Mouse (Mus musculus) embryo, embryonic 9.5 days (tissue): ENCODE measurements around the gene Ranbp6.

ENCODE experiments used
- DNase-seq: peaks from one replicate; pipeline ENCODE4 v3.0.0-alpha.2; 2017; ENCODE audit errors: extremely low spot score

Gene Ranbp6

GRCm38 (mm10) chr19:29812581-29813460 lies at the start of gene Ranbp6:
Gene Ranbp6 (minus strand): TSS chr19:29812974.
- DNase-seq, result peak; percentile 90

- DNase-seq, result no peak
Observed at GRCm38 (mm10) chr19:29860816-29861215, 48.0 kb upstream of the Ranbp6 start.

DNA sequence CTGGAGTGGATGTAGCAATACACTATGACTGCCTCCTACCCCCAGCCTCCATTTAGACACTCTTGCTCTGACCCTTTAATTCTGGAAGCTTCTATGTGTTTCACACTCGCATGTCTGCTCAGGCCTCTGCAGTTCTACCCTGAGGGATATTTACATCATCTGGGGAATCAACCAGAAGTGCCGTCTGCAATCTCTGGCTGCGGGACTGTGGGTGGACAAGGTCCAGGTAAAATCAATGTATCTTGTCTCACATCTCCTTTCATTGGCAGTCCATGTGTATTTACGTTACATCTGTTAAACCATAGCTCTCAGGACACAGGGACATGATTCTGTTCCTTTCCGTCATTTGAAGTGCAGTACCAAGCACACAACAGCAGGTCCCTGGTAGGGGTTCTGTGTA lies 44.5 kb upstream of the Ranbp6 start:
- DNase-seq, result no peak

- no peak for DNase-seq
Observed at GRCm38 (mm10) chr19:29853711-29854110, 40.9 kb upstream of the Ranbp6 start.

DNA sequence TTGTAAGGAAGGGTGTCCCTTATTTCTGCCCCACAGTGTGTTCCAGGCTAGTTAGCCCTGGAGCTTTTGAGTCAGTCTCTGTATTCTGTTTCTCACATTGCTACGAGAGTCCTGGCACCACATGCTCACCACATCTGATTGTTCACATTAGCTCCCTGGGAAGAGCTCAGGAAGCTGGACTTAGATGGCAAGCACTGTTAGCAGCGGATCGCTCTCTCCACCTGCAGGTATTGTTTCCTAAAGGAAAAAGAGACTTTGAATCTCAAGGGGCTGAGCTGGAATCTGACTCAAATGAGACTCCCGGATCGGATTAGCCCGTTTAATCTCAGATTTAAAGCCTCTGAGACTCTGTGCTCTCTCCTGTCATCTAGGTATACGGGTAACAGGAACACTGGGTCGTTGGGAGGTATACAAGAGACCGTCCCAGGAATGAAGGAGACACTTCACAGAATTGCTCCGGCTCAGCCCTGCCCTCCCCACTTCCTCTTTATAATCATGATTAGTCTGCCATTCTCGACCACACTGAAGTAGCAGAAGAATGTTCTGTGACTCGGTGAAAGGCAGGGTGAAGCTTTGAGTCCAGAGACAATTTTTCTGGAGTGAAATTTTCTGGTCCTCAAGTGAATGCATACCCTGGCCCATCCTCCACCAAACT lies 38.4 kb upstream of the Ranbp6 start:
- no peak for DNase-seq

- no peak for DNase-seq
Observed at GRCm38 (mm10) chr19:29849924-29850551, 37.3 kb upstream of the Ranbp6 start.

DNA sequence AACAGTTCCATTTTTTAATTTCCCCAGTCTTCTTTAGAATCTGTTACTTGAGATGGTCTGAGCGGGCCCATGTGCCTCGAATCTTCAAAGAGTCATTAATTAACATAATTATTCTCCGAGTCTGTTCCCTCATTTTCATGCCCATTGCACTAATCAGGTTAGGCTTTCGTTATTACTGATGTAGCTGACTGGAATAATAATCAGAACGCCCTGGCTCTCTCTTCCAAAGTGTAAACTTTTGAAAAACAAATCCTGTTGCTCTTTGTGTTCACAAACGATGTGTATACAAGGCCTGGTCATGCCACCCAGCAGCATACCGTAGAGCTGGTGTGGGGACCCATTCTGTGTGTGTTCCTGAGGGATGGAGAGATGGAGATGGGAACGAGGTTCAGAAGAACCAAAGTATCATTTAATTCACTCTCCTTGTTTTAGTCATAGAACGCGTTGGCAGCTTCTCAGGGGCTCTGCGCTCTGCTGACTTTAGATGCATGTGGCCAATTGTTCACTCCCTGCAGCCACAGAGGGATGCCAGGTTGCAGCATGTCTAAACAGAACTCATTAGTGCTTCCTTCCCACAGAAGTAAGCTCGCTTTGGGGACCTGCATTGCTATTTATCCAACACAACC lies 31.4 kb upstream of the Ranbp6 start:
- DNase-seq, result no peak

DNA sequence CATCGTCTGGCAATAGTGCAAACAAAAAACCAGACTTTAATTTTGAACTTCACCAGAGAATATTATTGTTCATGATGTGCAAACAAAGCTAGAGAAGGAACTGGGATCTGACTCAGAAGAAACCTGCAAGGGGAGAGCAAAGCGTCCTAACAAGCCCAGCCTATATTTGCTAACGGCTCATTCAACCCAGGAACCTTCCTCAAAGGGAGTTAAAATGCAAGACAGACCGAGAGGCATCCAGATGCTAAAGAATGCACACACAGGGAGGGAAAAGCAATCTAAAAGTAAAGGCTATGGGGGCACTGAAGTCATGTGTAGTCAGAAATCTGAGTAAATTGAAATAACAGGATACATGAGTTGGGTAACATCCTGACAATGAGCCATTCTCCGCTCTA lies 30.9 kb upstream of the Ranbp6 start:
- no peak for DNase-seq

DNA sequence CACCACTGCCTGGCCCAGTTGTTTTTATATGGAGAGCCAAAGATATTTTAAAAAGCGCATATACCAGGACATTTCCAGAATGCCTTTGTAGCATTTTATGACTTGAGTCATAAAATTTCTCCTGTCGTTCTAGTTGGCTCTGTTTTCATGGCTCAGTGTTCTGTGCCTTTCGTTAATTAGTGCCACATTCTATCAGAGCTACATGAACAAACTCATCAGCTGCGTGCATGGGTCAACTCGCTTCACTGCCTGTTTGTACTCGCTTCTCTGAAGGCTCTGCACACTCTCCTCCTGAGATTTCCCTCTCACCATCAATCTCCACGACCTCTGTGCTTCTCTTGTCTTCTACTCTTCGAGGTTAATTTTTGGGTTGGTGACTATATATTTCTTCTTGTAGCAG lies 30.2 kb upstream of the Ranbp6 start:
- DNase-seq, result no peak

DNA sequence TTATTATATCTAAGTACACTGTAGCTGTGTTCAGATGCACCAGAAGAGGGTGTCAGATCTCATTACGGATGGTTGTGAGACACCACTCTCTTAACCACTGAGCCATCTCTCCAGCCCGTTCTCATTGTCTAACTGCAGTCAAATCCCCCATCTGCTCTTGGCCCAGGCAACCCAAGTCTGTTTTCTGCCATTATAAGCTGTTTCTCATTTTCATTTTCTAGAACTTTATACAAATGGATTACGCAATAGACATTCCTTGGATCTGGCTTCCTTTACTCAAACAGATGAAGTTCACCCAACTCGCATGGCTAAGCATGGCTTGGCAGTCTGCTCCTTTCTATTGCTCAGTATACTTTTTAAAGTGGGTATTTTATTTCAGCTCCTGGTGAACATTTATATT lies 27.9 kb upstream of the Ranbp6 start:
- DNase-seq, result no peak

DNA sequence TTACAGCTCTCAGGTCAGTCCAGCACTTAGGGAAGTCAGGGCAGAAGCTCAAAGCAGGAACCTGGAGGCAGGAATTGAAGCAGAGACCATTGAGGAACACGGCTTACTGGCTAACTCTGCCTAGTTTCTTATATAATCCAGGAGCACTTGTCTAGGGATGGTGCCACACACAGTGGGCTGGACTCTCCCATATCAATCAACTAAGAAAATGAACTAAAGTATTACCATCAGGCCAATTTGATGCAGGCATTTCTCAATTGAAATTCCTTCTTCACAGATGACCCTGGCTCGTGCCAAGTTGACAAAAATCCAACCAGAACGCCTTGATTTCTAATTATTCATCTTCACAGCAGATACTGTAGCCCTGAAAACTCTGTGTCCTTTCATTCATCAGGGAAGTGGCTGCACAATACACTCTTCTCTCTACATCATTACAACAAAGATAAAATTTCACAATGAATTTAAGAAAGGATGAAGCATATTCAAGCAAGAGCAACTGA lies 25.9 kb upstream of the Ranbp6 start:
- no peak for DNase-seq

GRCm38 (mm10) chr19:29838171-29838570 lies 25.4 kb upstream of the Ranbp6 start:
- no peak for DNase-seq

- DNase-seq, result no peak
Observed at GRCm38 (mm10) chr19:29835364-29836034, 22.7 kb upstream of the Ranbp6 start.

GRCm38 (mm10) chr19:29830911-29831310 lies 18.1 kb upstream of the Ranbp6 start:
- no peak for DNase-seq

- no peak for DNase-seq
Observed at GRCm38 (mm10) chr19:29828558-29828957, 15.8 kb upstream of the Ranbp6 start.

DNA sequence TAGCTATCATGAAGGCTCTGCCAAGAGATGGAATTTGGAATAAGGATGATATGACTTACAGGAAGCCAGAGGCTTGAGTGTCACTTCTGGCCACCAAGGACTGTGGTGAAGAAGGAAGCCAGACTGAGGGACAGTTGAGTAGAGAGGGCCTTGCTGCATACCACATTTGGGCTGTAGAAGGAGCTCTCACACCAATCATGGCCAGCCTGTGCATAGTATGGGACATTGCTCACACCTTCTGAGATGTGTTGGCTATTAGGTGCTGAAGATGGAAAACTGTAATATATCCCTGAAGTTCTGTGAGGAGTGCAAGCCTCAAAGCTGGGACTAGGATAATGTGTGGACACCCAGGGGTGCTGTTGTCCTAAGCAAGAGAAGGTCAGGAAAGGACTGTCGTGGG lies 13.9 kb upstream of the Ranbp6 start:
- DNase-seq, result no peak

GRCm38 (mm10) chr19:29825003-29825402 lies 12.2 kb upstream of the Ranbp6 start:
- no peak for DNase-seq

- DNase-seq, result peak; percentile 31
Observed at GRCm38 (mm10) chr19:29824034-29824700, 11.4 kb upstream of the Ranbp6 start.

DNA sequence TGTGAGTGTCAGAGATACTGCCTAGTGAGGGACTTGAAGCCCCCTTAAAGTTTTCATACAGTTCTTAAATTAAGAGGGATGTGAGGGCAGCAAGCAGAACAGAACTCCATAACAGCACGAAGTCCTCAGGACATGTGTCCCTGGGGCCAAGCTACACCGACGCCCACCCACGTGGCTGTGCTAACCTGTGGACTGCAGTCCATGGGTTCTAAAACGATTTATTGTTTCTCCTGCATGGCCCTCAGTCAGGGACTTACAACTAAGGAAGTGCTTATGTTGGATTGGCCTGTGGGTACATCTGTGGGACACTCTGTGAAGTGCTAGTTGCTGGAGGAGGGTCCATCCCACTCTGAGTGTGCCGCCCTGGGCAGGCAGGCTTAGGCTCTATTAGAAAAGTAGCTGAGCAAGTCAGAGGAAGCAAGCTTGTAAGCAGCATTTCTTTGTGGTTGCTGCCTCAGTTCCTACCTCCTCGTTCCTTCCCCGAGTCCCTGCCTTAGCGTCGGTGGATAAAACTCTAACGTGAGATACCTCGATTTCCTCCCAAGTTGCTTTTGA lies 10.8 kb upstream of the Ranbp6 start:
- no peak for DNase-seq

- DNase-seq, result peak; percentile 46
Observed at GRCm38 (mm10) chr19:29820966-29821365, 8.2 kb upstream of the Ranbp6 start.

GRCm38 (mm10) chr19:29810022-29810421 lies 2.8 kb downstream of the Ranbp6 start:
- DNase-seq, result no peak
